Mouse (Mus musculus): Measurements from ENCODE around the gene Deaf1. TPM values are rescaled to one million over a fixed set of nuclear protein-coding genes. Genes with fewer than 3 reads are reported as not detected.

Gene Deaf1
- total and polyA plus RNA-seq, 3 experiments, result 3.5 to 31.6 (median 10.0) TPM

GRCm38 (mm10) chr7:141315974-141316373 lies 11.5 kb downstream of the Deaf1 start:
- peaks cover 59 to 91% of the 10 kb centered on the region in 2 experiments for H3K36me3 ChIP-seq (replicated peaks in 1 of 2; ENCODE audit: control insufficient read depth in 1 of 2, insufficient read depth in 1 of 2, low read length in 1 of 2)
- peak; percentile 61 for DNase-seq (ENCODE audit: extremely low read depth)
- no peak overlapping the region for H3K27ac ChIP-seq (ENCODE audit: insufficient read depth, low read depth)
- H3K4me1 ChIP-seq (ENCODE audit: control insufficient read depth in 1 of 2, insufficient read depth in 2 of 2), result peaks cover 0 to 3% of the 10 kb centered on the region in 2 experiments; a peak in 1 of 4 replicates
- no peak overlapping the region for H3K9ac ChIP-seq (ENCODE audit: insufficient read depth, low read depth)
- H3K79me2 ChIP-seq (replicated peaks; ENCODE audit: control insufficient read depth, extremely low read depth, insufficient read depth, poor library complexity, severe bottlenecking), result no peaks in the 10 kb centered on the region
- in situ Hi-C loops (cut with MboI; ENCODE audit: low pct_ligation_motif_present, low pct_unique_long_range_greater_than_20kb, low sequenced_read_pairs) (loop anchor here (5.0 kb wide), 1 partner anchor 39 kb away; the partner anchor contains the start of genes Cdhr5 and Sct), dilution Hi-C loops (cut with MboI; ENCODE audit: extremely low pct_ligation_motif_present, extremely low pct_unique_long_range_greater_than_20kb, low sequenced_read_pairs) (no loop called here)
- no peaks in the 10 kb centered on the region for H3K9me3 ChIP-seq (replicated peaks; ENCODE audit: low read length)
- H3K4me3 ChIP-seq (replicated peaks in 1 of 3; ENCODE audit: low read depth in 2 of 3, low read length in 2 of 3, poor library complexity in 1 of 3), result no peak overlapping the region
- H3K27me3 ChIP-seq (replicated peaks), result no peaks in the 10 kb centered on the region
- TF ChIP-seq SMC3 (IDR thresholded peaks at IDR 0.05; ENCODE audit: low read depth, low read length) (peak; percentile 87), E2F4 (IDR thresholded peaks at IDR 0.05; ENCODE audit: insufficient replicate concordance, low read depth, low read length) (no peak), NELFE (IDR thresholded peaks at IDR 0.05; ENCODE audit: low read depth, low read length) (no peak), CHD1 (IDR thresholded peaks at IDR 0.05; ENCODE audit: low read depth, low read length) (no peak), TCF12 (IDR thresholded peaks at IDR 0.05; ENCODE audit: low read depth, low read length) (no peak), IRF4 (IDR thresholded peaks at IDR 0.05; ENCODE audit: low read depth, low read length) (no peak), CTCF (conservative IDR thresholded peaks at IDR 0.05 in 1 of 2, IDR thresholded peaks at IDR 0.05 in 1 of 2; ENCODE audit: low read depth in 2 of 2, low read length in 2 of 2) (peak; percentile 68 to 75), TBP (conservative IDR thresholded peaks at IDR 0.05; ENCODE audit: low read depth, low read length) (no peak), ZC3H11A (IDR thresholded peaks at IDR 0.05; ENCODE audit: low read depth, low read length) (0 out of 2 replicates have a peak, but pooled peaks have one; percentile 4), JUN (IDR thresholded peaks at IDR 0.05; ENCODE audit: insufficient read depth, low read depth, low read length) (no peak), RAD21 (IDR thresholded peaks at IDR 0.05; ENCODE audit: low read depth, low read length) (peak; percentile 57), ZKSCAN1 (IDR thresholded peaks at IDR 0.05; ENCODE audit: borderline replicate concordance, low read depth, low read length) (no peak), ZNF384 (IDR thresholded peaks at IDR 0.05; ENCODE audit: low read depth, low read length) (no peak)
- H3K4me2 ChIP-seq (ENCODE audit: insufficient read depth, low read depth, poor library complexity, severe bottlenecking), result no peak overlapping the region

- H3K27me3 ChIP-seq (replicated peaks), result no peaks in the 10 kb centered on the region
- H3K4me1 ChIP-seq (ENCODE audit: control insufficient read depth in 1 of 2, insufficient read depth in 2 of 2), result peaks cover 0 to 3% of the 10 kb centered on the region in 2 experiments; a peak in 1 of 4 replicates
- H3K4me3 ChIP-seq (replicated peaks in 1 of 3; ENCODE audit: low read depth in 2 of 3, low read length in 2 of 3, poor library complexity in 1 of 3), result no peak overlapping the region
- no peak overlapping the region for H3K4me2 ChIP-seq (ENCODE audit: insufficient read depth, low read depth, poor library complexity, severe bottlenecking)
- H3K9me3 ChIP-seq (replicated peaks; ENCODE audit: low read length), result no peaks in the 10 kb centered on the region
- DNase-seq (ENCODE audit: extremely low read depth), result no peak
- no peaks in the 10 kb centered on the region for H3K79me2 ChIP-seq (replicated peaks; ENCODE audit: control insufficient read depth, extremely low read depth, insufficient read depth, poor library complexity, severe bottlenecking)
- no peak overlapping the region for H3K9ac ChIP-seq (ENCODE audit: insufficient read depth, low read depth)
- no peak overlapping the region for H3K27ac ChIP-seq (ENCODE audit: insufficient read depth, low read depth)
- dilution Hi-C loops (cut with MboI; ENCODE audit: extremely low pct_ligation_motif_present, extremely low pct_unique_long_range_greater_than_20kb, low sequenced_read_pairs) (no loop called here), in situ Hi-C loops (cut with MboI; ENCODE audit: low pct_ligation_motif_present, low pct_unique_long_range_greater_than_20kb, low sequenced_read_pairs) (loop anchor here (5.0 kb wide), 1 partner anchor 38 kb away; the partner anchor contains the start of genes Cdhr5 and Sct)
- peaks cover 59 to 91% of the 10 kb centered on the region in 2 experiments for H3K36me3 ChIP-seq (replicated peaks in 1 of 2; ENCODE audit: control insufficient read depth in 1 of 2, insufficient read depth in 1 of 2, low read length in 1 of 2)
- TF ChIP-seq KAT2A (IDR thresholded peaks at IDR 0.05; ENCODE audit: insufficient replicate concordance, low read length), result no peak
- no peak for TF ChIP-seq HCFC1 (IDR thresholded peaks at IDR 0.05; ENCODE audit: low read depth, low read length)
- no peak for TF ChIP-seq ZKSCAN1 (IDR thresholded peaks at IDR 0.05; ENCODE audit: borderline replicate concordance, low read depth, low read length)
These were observed 12.4 kb downstream of the Deaf1 start for GRCm38 (mm10) chr7:141315076-141315475.

Data from CH12.LX (cell line).